Mouse (Mus musculus): Measurements from ENCODE around the gene Unc5b. TPM values are rescaled to one million over a fixed set of nuclear protein-coding genes. Genes with fewer than 3 reads are reported as not detected.
"Not testable (repeated sequence)": the region's sequence is repeated elsewhere in the genome, so short reads cannot be mapped to it uniquely, and the experiment has no call there.

Gene Unc5b
- total and polyA plus RNA-seq, 2 experiments from 2014 or later = 1.6 to 15.9 TPM

DNA sequence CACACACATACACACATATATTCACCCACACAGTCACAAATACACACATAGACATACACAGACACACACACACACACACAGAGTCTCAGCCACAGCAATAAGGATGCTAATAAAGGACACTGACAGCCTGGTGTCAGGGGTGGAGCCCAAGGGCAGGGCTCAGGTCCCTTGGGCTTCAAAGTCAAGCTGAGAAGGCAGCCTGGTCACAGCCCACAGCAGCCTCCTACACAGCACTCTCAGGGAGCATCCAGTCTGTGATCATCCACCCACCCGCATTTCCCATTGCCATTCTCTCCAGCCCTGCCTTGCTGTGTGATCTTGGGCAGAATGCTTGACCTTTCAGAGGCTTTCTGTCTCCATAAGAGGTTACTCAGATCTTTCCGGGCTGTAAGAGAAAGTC, 84.9 kb downstream of the Unc5b start:
- Histone ChIP-seq H3K9me3 (ENCODE audit: low read length) (no peaks in the 10 kb centered on the region), H3K4me3 (ENCODE audit: low read depth, low read length) (no peak overlapping the region), H3K27me3 (ENCODE audit: insufficient read depth, low read length) (no peaks in the 10 kb centered on the region), H3K27ac (ENCODE audit: low read depth, low read length) (no peak overlapping the region), H3K9ac (no peak overlapping the region), H3K4me2 (ENCODE audit: low read depth) (no peak overlapping the region), H3K36me3 (ENCODE audit: insufficient read depth) (no peaks in the 10 kb centered on the region), H3K4me1 (ENCODE audit: insufficient read depth) (peaks cover 4% of the 10 kb centered on the region; the same call in 1 of the 2 replicates)
- ATAC-seq (no peak), DNase-seq (no peak)
- no peak for TF ChIP-seq CTCF (IDR thresholded peaks at IDR 0.05; ENCODE audit: low read depth)
- WGBS = 84% methylated on average over 2 of the region's 2 CpGs

DNA sequence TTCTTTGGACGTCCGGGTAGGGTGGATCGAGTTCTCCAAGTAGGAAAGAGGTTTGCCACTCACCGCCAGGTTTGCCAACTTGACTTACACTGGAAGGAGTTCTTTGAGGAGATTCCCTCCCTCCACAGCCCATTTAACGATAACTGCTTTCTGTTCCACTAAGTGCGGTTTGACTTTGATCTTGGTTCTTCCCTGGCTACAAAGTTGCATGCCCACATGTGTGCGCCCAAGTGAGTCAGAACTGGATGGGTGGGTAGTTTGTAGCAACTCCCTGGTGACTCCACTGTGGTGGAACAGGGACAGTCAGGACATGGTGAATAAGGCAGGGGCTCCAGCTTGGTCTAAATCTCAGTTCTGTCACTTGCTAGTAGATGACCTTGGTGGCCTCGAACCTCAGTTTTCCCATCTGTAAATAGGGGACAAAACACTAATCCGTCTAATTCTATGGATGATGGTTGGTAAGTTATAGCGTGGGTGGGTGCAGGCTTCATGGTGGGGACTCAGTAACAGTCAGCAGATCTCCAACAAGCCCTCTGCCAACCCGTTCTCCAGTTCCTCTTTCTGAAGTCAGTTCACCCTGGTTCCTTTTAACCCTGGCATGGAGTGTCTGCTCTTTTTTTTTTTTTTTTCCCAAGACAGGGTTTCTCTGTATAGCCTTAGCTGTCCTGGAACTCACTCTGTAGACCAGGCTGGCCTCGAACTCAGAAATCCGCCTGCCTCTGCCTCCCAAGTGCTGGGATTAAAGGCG, 86.7 kb downstream of the Unc5b start:
- Histone ChIP-seq H3K4me3 (ENCODE audit: low read depth, low read length) (no peak overlapping the region), H3K4me1 (ENCODE audit: insufficient read depth) (peaks cover 4% of the 10 kb centered on the region; the same call in 1 of the 2 replicates), H3K9me3 (ENCODE audit: low read length) (no peaks in the 10 kb centered on the region), H3K4me2 (ENCODE audit: low read depth) (no peak overlapping the region), H3K36me3 (ENCODE audit: insufficient read depth) (no peaks in the 10 kb centered on the region), H3K27ac (ENCODE audit: low read depth, low read length) (no peak overlapping the region), H3K27me3 (ENCODE audit: insufficient read depth, low read length) (no peaks in the 10 kb centered on the region), H3K9ac (no peak overlapping the region)
- no peak for ATAC-seq
- WGBS = 90% methylated on average over 13 of the region's 14 CpGs
- no peak for DNase-seq
- no peak for TF ChIP-seq CTCF (IDR thresholded peaks at IDR 0.05; ENCODE audit: low read depth)

DNA sequence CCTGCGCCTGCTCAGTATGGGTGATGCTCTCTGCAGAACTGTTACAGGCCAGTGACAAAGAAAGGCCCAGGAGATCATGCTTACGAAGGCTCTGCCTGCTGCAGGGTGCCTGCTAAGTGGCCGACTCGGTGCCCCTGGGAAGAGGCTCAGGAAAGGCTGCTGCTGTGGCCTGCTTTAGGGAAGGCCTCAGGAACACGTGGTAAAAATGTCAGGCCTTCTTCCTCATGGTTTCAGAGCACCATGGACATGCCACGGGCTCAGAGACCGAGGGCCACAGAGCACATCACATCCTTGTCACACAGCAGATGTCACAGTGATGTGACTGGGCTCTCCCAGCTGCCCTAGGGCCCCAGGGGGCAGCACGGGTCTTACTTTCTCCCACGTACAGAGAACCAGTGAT, 87.7 kb downstream of the Unc5b start:
- H3K9me3 ChIP-seq (ENCODE audit: low read length) = no peaks in the 10 kb centered on the region
- no peaks in the 10 kb centered on the region for H3K36me3 ChIP-seq (ENCODE audit: insufficient read depth)
- peaks cover 4% of the 10 kb centered on the region; the same call in 1 of the 2 replicates for H3K4me1 ChIP-seq (ENCODE audit: insufficient read depth)
- TF ChIP-seq CTCF (IDR thresholded peaks at IDR 0.05; ENCODE audit: low read depth) = no peak
- H3K4me2 ChIP-seq (ENCODE audit: low read depth) = no peak overlapping the region
- DNase-seq = no peak
- 68% methylated on average over 9 of the region's 9 CpGs for WGBS
- no peak overlapping the region for H3K4me3 ChIP-seq (ENCODE audit: low read depth, low read length)
- ATAC-seq = no peak
- H3K27ac ChIP-seq (ENCODE audit: low read depth, low read length) = no peak overlapping the region
- H3K27me3 ChIP-seq (ENCODE audit: insufficient read depth, low read length) = no peaks in the 10 kb centered on the region
- no peak overlapping the region for H3K9ac ChIP-seq

DNA sequence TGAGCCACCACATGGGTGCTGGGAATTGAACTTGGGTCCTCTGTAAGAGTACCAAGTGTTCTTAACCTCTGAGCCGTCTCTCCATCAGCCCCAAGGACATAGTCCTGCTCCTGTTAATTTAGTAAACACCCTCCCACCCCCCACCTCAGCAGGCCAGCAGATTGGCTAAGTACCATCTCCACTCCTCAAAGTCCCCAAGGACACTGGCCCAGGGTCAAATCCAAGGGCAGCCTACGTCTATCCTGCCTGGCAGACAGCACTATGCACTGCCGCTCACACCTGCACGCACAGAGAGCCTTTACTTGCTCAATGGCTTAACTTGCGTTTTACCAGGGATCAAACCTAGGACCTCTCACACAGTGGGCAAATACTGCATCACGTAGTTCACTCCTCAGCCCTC, 88.4 kb downstream of the Unc5b start:
- WGBS = 87% methylated on average over 6 of the region's 6 CpGs
- no peak overlapping the region for H3K4me2 ChIP-seq (ENCODE audit: low read depth)
- H3K4me3 ChIP-seq (ENCODE audit: low read depth, low read length) = no peak overlapping the region
- no peak for ATAC-seq
- H3K9me3 ChIP-seq (ENCODE audit: low read length) = no peaks in the 10 kb centered on the region
- no peak overlapping the region for H3K9ac ChIP-seq
- H3K36me3 ChIP-seq (ENCODE audit: insufficient read depth) = no peaks in the 10 kb centered on the region
- no peak overlapping the region for H3K27ac ChIP-seq (ENCODE audit: low read depth, low read length)
- no peak for TF ChIP-seq CTCF (IDR thresholded peaks at IDR 0.05; ENCODE audit: low read depth)
- H3K4me1 ChIP-seq (ENCODE audit: insufficient read depth) = peaks cover 4% of the 10 kb centered on the region; the same call in 1 of the 2 replicates
- no peaks in the 10 kb centered on the region for H3K27me3 ChIP-seq (ENCODE audit: insufficient read depth, low read length)
- DNase-seq = no peak

DNA sequence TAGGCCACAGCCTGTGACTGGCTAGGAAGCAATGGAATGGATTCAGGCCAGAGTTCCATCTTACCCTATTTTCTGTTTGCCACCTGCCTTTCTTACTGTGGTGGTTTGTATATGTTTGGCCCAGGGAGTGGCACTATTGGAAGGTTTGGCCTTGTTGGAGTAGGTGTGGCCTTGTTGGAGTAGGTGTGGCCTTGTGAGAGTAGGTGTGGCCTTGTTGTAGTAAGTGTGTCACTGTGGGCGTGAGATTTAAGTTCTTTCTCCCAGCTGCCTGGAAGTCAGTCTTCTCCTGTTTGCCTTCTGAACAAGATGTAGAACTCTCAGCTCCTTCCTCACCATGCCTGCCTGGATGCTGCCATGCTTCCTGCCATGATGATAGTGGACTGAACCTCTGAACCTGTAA, 89.1 kb downstream of the Unc5b start:
- not testable (repeated sequence) for DNase-seq

DNA sequence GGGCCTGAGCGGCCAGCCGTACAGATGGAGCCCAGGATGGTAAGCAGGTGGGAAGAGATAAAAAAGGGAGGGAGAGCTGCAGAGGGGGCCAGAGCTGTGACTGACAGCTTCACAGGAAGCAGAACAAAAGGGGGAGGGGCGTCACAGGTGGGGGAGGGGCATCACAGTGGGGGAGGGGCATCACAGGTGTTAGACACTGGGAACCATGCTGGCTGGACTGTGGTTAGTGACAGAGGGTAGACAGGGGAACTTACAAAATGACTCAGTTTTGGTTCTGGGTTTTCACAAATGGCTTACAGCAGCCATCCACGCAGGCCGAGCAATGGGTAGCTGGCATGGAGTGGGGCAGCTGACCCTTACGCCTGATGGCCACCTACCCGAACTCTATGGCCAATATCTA, 89.9 kb downstream of the Unc5b start:
- Histone ChIP-seq H3K9me3 (ENCODE audit: low read length) (no peaks in the 10 kb centered on the region), H3K27me3 (ENCODE audit: insufficient read depth, low read length) (no peaks in the 10 kb centered on the region), H3K4me1 (ENCODE audit: insufficient read depth) (0 out of 2 replicates have a peak, but pooled peaks cover under 1% of the 10 kb centered on the region), H3K27ac (ENCODE audit: low read depth, low read length) (no peak overlapping the region), H3K9ac (no peak overlapping the region), H3K4me2 (ENCODE audit: low read depth) (no peak overlapping the region), H3K36me3 (ENCODE audit: insufficient read depth) (no peaks in the 10 kb centered on the region), H3K4me3 (ENCODE audit: low read depth, low read length) (no peak overlapping the region)
- DNase-seq (no peak), ATAC-seq (no peak)
- WGBS = 79% methylated on average over 7 of the region's 7 CpGs
- no peak for TF ChIP-seq CTCF (IDR thresholded peaks at IDR 0.05; ENCODE audit: low read depth)

More for the DNA sequence above, 89.1 kb downstream of the Unc5b start:
- not testable (repeated sequence) for H3K4me2 ChIP-seq (ENCODE audit: low read depth); H3K27ac ChIP-seq (ENCODE audit: low read depth, low read length); H3K36me3 ChIP-seq (ENCODE audit: insufficient read depth); H3K9ac ChIP-seq; H3K4me3 ChIP-seq (ENCODE audit: low read depth, low read length); H3K27me3 ChIP-seq (ENCODE audit: insufficient read depth, low read length); H3K9me3 ChIP-seq (ENCODE audit: low read length); ATAC-seq; H3K4me1 ChIP-seq (ENCODE audit: insufficient read depth)
- 62% methylated on average over 1 of the region's 1 CpGs for WGBS

DNA sequence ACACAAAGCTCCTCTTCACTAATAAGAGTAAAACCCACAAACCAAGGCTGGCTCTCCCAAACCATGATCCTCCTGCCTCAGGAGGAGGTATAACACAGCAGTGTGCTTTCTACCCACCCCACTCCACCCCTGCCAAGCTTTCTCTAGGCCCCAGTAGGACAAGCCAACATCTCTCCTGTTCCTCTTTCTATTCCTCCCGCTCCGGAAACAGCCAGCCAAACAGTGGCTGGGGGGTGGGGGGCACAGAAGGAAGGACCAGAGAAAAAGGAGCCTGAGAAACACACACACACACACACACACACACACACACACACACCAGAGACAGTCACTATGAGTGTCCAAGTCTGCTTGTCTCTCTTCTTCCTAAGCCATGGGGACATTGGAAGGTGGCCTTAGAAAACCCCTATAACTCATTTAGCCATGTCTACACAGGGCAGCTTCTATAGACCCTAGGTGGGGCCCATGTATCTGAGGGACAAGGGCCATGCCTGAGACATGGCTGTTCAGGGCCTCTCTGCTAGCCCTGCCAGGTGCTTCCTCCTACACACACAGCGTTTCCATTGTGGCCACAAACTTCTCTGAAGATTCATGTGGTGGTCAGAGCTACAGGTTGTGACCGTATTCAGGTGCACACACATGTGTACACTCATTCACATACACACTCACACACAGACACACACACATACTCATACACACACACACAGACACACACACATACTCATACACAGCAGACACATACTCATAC, 91.6 kb downstream of the Unc5b start:
- no peak for DNase-seq
- ATAC-seq = no peak
- WGBS = 87% methylated on average over 4 of the region's 4 CpGs
- no peaks in the 10 kb centered on the region for H3K4me1 ChIP-seq (ENCODE audit: insufficient read depth)
- H3K4me2 ChIP-seq (ENCODE audit: low read depth) = no peak overlapping the region
- H3K9ac ChIP-seq = no peak overlapping the region
- H3K27me3 ChIP-seq (ENCODE audit: insufficient read depth, low read length) = no peaks in the 10 kb centered on the region
- H3K4me3 ChIP-seq (ENCODE audit: low read depth, low read length) = no peak overlapping the region
- H3K9me3 ChIP-seq (ENCODE audit: low read length) = no peaks in the 10 kb centered on the region
- no peak for TF ChIP-seq CTCF (IDR thresholded peaks at IDR 0.05; ENCODE audit: low read depth)
- H3K36me3 ChIP-seq (ENCODE audit: insufficient read depth) = no peaks in the 10 kb centered on the region
- H3K27ac ChIP-seq (ENCODE audit: low read depth, low read length) = no peak overlapping the region

All from forebrain, postnatal 0 days (tissue).